Mouse (Mus musculus): Measurements from ENCODE around the gene Ube4a. TPM values are rescaled to one million over a fixed set of nuclear protein-coding genes. Genes with fewer than 3 reads are reported as not detected.

Ube4a gene
- polyA plus RNA-seq, 1 experiment from 2014 or later = 31.9 TPM

- no peaks in the 10 kb centered on the region for H3K4me1 ChIP-seq
- H3K27ac ChIP-seq = no peak overlapping the region
- H3K9ac ChIP-seq = no peak overlapping the region
- H3K9me3 ChIP-seq (replicated peaks) = no peaks in the 10 kb centered on the region
- 40% methylated on average over 2 of the region's 2 CpGs for WGBS
- no peaks in the 10 kb centered on the region for H3K36me3 ChIP-seq (ENCODE audit: poor library complexity, severe bottlenecking)
- no peak for ATAC-seq
- H3K4me3 ChIP-seq = no peak overlapping the region
- H3K27me3 ChIP-seq = 0 out of 2 replicates have a peak, but pooled peaks cover 8% of the 10 kb centered on the region
- no peak overlapping the region for H3K4me2 ChIP-seq
Observed at GRCm38 (mm10) chr9:44890122-44890521, 75.3 kb downstream of the Ube4a start.

DNA sequence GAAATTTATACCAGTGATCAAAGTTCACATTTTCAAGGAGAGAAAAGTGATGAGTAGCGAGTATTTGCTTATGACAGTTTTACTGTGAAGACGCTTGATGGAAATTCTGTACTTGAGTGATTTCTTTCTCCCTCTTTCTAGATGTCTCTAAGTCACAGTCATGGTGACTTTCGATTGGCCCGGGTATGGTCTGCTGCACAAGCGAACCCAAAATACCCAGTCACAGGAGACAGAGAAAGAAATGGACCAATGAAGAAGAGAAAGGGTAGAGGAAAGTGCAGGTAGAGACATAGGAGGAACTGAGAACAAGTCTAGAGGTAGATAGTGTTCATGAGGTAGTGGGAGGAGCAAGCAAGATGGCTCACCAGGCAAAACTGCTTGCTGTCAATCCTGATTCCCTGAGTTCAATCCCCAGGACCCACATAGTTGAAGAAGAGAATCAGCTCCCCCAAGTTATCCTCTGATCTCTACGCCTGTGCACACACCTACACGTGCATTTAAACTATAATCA lies 77.2 kb downstream of the Ube4a start:
- H3K4me3 ChIP-seq = no peak overlapping the region
- H3K4me2 ChIP-seq = no peak overlapping the region
- no peaks in the 10 kb centered on the region for H3K36me3 ChIP-seq (ENCODE audit: poor library complexity, severe bottlenecking)
- no peak for ATAC-seq
- no peak overlapping the region for H3K9ac ChIP-seq
- no peaks in the 10 kb centered on the region for H3K9me3 ChIP-seq (replicated peaks)
- H3K27ac ChIP-seq = no peak overlapping the region
- peaks cover 3% of the 10 kb centered on the region for H3K4me1 ChIP-seq
- 85% methylated on average over 7 of the region's 7 CpGs for WGBS
- 0 out of 2 replicates have a peak, but pooled peaks cover 8% of the 10 kb centered on the region for H3K27me3 ChIP-seq

GRCm38 (mm10) chr9:44882981-44883569 lies 82.3 kb downstream of the Ube4a start:
- peak; percentile 17; the same call in 1 of the 2 replicates for ATAC-seq
- under 1% methylated on average over 21 of the region's 21 CpGs for WGBS

GRCm38 (mm10) chr9:44882436-44882980 lies 82.9 kb downstream of the Ube4a start:
- peak overlapping the region; percentile 100 for H3K27ac ChIP-seq
- under 1% methylated on average over 26 of the region's 27 CpGs for WGBS
- 0 out of 2 replicates have a peak, but pooled peaks cover 2% of the 10 kb centered on the region for H3K36me3 ChIP-seq (ENCODE audit: poor library complexity, severe bottlenecking)
- no peaks in the 10 kb centered on the region for H3K27me3 ChIP-seq
- peak overlapping the region; percentile 95 for H3K4me2 ChIP-seq
- peak overlapping the region; percentile 100 for H3K4me3 ChIP-seq
- ATAC-seq = peak; percentile 60
- peak overlapping the region; percentile 84 for H3K9ac ChIP-seq
- no peaks in the 10 kb centered on the region for H3K9me3 ChIP-seq (replicated peaks)
- H3K4me1 ChIP-seq = peaks cover 29% of the 10 kb centered on the region

More at GRCm38 (mm10) chr9:44882981-44883569, 82.3 kb downstream of the Ube4a start:
- H3K36me3 ChIP-seq (ENCODE audit: poor library complexity, severe bottlenecking) = no peaks in the 10 kb centered on the region
- H3K27me3 ChIP-seq = no peaks in the 10 kb centered on the region
- H3K9me3 ChIP-seq (replicated peaks) = no peaks in the 10 kb centered on the region
- peak overlapping the region; percentile 100 for H3K4me3 ChIP-seq
- H3K4me2 ChIP-seq = peak overlapping the region; percentile 95
- H3K27ac ChIP-seq = peak overlapping the region; percentile 100
- peaks cover 24% of the 10 kb centered on the region for H3K4me1 ChIP-seq
- H3K9ac ChIP-seq = peak overlapping the region; percentile 84

- no peaks in the 10 kb centered on the region for H3K27me3 ChIP-seq
- peak overlapping the region; percentile 95 for H3K4me2 ChIP-seq
- H3K27ac ChIP-seq = peak overlapping the region; percentile 100
- H3K9ac ChIP-seq = peak overlapping the region; percentile 84
- peak overlapping the region; percentile 100 for H3K4me3 ChIP-seq
- H3K9me3 ChIP-seq (replicated peaks) = no peaks in the 10 kb centered on the region
- 0 out of 2 replicates have a peak, but pooled peaks cover 6% of the 10 kb centered on the region for H3K36me3 ChIP-seq (ENCODE audit: poor library complexity, severe bottlenecking)
- ATAC-seq = peak; percentile 75
- under 1% methylated on average over 27 of the region's 29 CpGs for WGBS
- peaks cover 34% of the 10 kb centered on the region for H3K4me1 ChIP-seq
Observed at GRCm38 (mm10) chr9:44881941-44882435, 83.4 kb downstream of the Ube4a start.

- Histone ChIP-seq H3K9me3 (replicated peaks) (no peaks in the 10 kb centered on the region), H3K4me3 (peak within 1 kb of the TSS; percentile 100), H3K9ac (peak within 1 kb of the TSS; percentile 96), H3K27me3 (no peaks in the 10 kb centered on the region), H3K4me1 (peaks cover 41% of the 10 kb centered on the region), H3K27ac (peak within 1 kb of the TSS; percentile 100), H3K4me2 (peak within 1 kb of the TSS; percentile 95), H3K36me3 (ENCODE audit: poor library complexity, severe bottlenecking) (0 out of 2 replicates have a peak, but pooled peaks cover 6% of the 10 kb centered on the region)
- under 1% methylated on average over 34 of the region's 71 CpGs for WGBS
- ATAC-seq = peak; percentile 68
Observed at GRCm38 (mm10) chr9:44881221-44881871, 84.1 kb downstream of the Ube4a start, which contains the start of gene Kmt2a. Gene Kmt2a, minus strand, starts transcription at chr9:44881296.

- 0 out of 2 replicates have a peak, but pooled peaks cover 6% of the 10 kb centered on the region for H3K36me3 ChIP-seq (ENCODE audit: poor library complexity, severe bottlenecking)
- no peaks in the 10 kb centered on the region for H3K27me3 ChIP-seq
- ATAC-seq = peak; percentile 19; the same call in 1 of the 2 replicates
- H3K9ac ChIP-seq = peak overlapping the region; percentile 96
- H3K27ac ChIP-seq = peak overlapping the region; percentile 100
- WGBS = under 1% methylated on average over 36 of the region's 44 CpGs
- H3K4me3 ChIP-seq = peak overlapping the region; percentile 100
- peak overlapping the region; percentile 90 for H3K4me2 ChIP-seq
- peaks cover 49% of the 10 kb centered on the region for H3K4me1 ChIP-seq
- no peaks in the 10 kb centered on the region for H3K9me3 ChIP-seq (replicated peaks)
Observed at GRCm38 (mm10) chr9:44880309-44881081, 84.9 kb downstream of the Ube4a start.

GRCm38 (mm10) chr9:44879694-44880271 lies 85.6 kb downstream of the Ube4a start:
- no peaks in the 10 kb centered on the region for H3K27me3 ChIP-seq
- WGBS = 0% methylated on average over 13 of the region's 13 CpGs
- H3K27ac ChIP-seq = peak overlapping the region; percentile 100
- H3K9ac ChIP-seq = peak overlapping the region; percentile 96
- ATAC-seq = no peak
- H3K9me3 ChIP-seq (replicated peaks) = no peaks in the 10 kb centered on the region
- H3K4me3 ChIP-seq = peak overlapping the region; percentile 100
- H3K4me2 ChIP-seq = peak overlapping the region; percentile 90
- 0 out of 2 replicates have a peak, but pooled peaks cover 6% of the 10 kb centered on the region for H3K36me3 ChIP-seq (ENCODE audit: poor library complexity, severe bottlenecking)
- peaks cover 56% of the 10 kb centered on the region for H3K4me1 ChIP-seq

DNA sequence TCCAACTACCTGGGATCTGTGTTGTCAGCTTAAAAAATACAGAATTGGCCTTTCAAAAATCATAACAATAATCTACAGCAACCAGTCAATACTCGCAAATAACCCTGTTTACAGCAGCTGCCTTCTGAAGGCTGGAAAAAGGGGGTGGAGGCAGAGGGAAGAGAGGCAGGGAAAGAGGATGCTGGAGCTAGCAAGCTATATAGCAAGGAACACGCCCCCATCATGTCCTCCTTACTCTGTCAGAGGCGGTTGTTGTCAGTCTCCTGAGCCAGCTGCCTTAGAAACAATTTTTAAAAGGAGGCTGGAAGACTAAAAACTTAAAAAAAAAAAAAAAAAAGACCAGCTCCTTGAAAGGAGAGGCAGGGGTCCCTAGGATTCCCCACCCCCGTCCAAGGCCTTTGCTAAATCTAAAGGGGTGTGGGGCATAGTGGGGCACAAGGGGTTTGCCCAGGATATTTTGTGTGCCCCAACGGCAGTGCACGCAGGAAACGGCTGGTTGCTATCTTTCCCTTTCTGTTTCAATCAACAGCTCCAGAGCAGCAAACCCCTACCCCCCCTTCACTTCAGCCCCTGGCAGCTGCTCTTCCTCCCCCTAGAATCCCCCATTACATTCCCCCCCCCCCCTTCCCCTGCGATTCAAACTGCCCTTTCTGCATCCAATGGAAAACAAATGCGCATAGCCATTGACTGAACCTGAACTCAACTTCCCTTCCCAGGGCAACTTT lies 86.5 kb downstream of the Ube4a start:
- Histone ChIP-seq H3K27me3 (no peaks in the 10 kb centered on the region), H3K4me3 (peak overlapping the region; percentile 100), H3K4me2 (peak overlapping the region; percentile 90), H3K9me3 (replicated peaks) (no peaks in the 10 kb centered on the region), H3K36me3 (ENCODE audit: poor library complexity, severe bottlenecking) (0 out of 2 replicates have a peak, but pooled peaks cover 6% of the 10 kb centered on the region), H3K4me1 (peaks cover 64% of the 10 kb centered on the region), H3K27ac (peak overlapping the region; percentile 100), H3K9ac (peak overlapping the region; percentile 96)
- 13% methylated on average over 9 of the region's 9 CpGs for WGBS
- no peak for ATAC-seq

DNA sequence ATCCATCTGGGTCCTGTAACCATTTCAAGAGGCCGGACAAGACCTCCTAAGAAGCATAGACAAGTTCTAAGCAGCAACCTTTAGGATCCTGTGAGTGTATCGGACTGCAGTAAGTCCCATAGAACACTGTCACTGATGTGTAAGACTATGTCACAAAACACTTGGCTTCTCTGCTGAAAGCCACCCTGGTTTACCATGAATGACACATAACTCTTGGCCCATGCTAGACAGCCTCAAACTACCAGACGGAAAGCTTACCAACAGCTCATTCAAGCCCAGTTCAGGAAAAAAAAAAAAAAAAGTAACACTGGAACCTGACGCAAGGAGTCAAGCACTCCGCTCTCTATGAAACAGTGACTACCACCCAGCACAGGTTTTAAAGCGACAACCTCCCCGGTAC lies 87.7 kb downstream of the Ube4a start:
- H3K27ac ChIP-seq = no peak overlapping the region
- no peak for ATAC-seq
- peaks cover 73% of the 10 kb centered on the region for H3K4me1 ChIP-seq
- no peaks in the 10 kb centered on the region for H3K9me3 ChIP-seq (replicated peaks)
- H3K4me2 ChIP-seq = peak overlapping the region; percentile 90
- H3K27me3 ChIP-seq = no peaks in the 10 kb centered on the region
- 91% methylated on average over 7 of the region's 7 CpGs for WGBS
- H3K36me3 ChIP-seq (ENCODE audit: poor library complexity, severe bottlenecking) = 0 out of 2 replicates have a peak, but pooled peaks cover 6% of the 10 kb centered on the region
- H3K4me3 ChIP-seq = no peak overlapping the region
- no peak overlapping the region for H3K9ac ChIP-seq
